Mouse (Mus musculus): Measurements from ENCODE around the gene Ndufs7. TPM values are rescaled to one million over a fixed set of nuclear protein-coding genes. Genes with fewer than 3 reads are reported as not detected.

The Ndufs7 gene
- total and polyA plus RNA-seq, 3 experiments, result 154 to 282 (median 222) TPM

GRCm38 (mm10) chr10:80279273-80279672, 30.4 kb downstream of the Ndufs7 start:
- Histone ChIP-seq H3K36me3 (replicated peaks in 1 of 2; ENCODE audit: control insufficient read depth in 1 of 2, insufficient read depth in 1 of 2, low read length in 1 of 2) (peaks cover 75 to 94% of the 10 kb centered on the region in 2 experiments), H3K9me3 (replicated peaks; ENCODE audit: low read length) (no peaks in the 10 kb centered on the region), H3K79me2 (replicated peaks; ENCODE audit: control insufficient read depth, extremely low read depth, insufficient read depth, poor library complexity, severe bottlenecking) (peaks cover 7% of the 10 kb centered on the region; the same call in 1 of the 2 replicates), H3K4me2 (ENCODE audit: insufficient read depth, low read depth, poor library complexity, severe bottlenecking) (no peak overlapping the region), H3K4me3 (replicated peaks in 1 of 3; ENCODE audit: low read depth in 2 of 3, low read length in 2 of 3, poor library complexity in 1 of 3) (no peak overlapping the region), H3K9ac (ENCODE audit: insufficient read depth, low read depth) (no peak overlapping the region), H3K4me1 (ENCODE audit: control insufficient read depth in 1 of 2, insufficient read depth in 2 of 2) (peaks cover 35 to 61% of the 10 kb centered on the region in 2 experiments), H3K27me3 (replicated peaks) (no peaks in the 10 kb centered on the region), H3K27ac (ENCODE audit: insufficient read depth, low read depth) (no peak overlapping the region)
- no peak for DNase-seq (ENCODE audit: extremely low read depth)
- in situ Hi-C loops (cut with MboI; ENCODE audit: low pct_ligation_motif_present, low pct_unique_long_range_greater_than_20kb, low sequenced_read_pairs) (no loop called here), dilution Hi-C loops (cut with MboI; ENCODE audit: extremely low pct_ligation_motif_present, extremely low pct_unique_long_range_greater_than_20kb, low sequenced_read_pairs) (no loop called here)
- no peak for TF ChIP-seq TCF12 (IDR thresholded peaks at IDR 0.05; ENCODE audit: low read depth, low read length)
- TF ChIP-seq E2F4 (IDR thresholded peaks at IDR 0.05; ENCODE audit: insufficient replicate concordance, low read depth, low read length), result no peak
- TF ChIP-seq CHD2 (IDR thresholded peaks at IDR 0.05; ENCODE audit: low read length), result no peak
- TF ChIP-seq MYC (IDR thresholded peaks at IDR 0.05; ENCODE audit: low read depth, low read length), result no peak
- TF ChIP-seq KAT2A (IDR thresholded peaks at IDR 0.05; ENCODE audit: insufficient replicate concordance, low read length), result no peak
- no peak for TF ChIP-seq USF2 (conservative IDR thresholded peaks at IDR 0.05; ENCODE audit: low read depth, low read length)
- no peak for TF ChIP-seq BHLHE40 (IDR thresholded peaks at IDR 0.05; ENCODE audit: low read depth, low read length)
- TF ChIP-seq UBTF (IDR thresholded peaks at IDR 0.05; ENCODE audit: low read depth, low read length), result no peak
- no peak for TF ChIP-seq SMC3 (IDR thresholded peaks at IDR 0.05; ENCODE audit: low read depth, low read length)
- no peak for TF ChIP-seq NELFE (IDR thresholded peaks at IDR 0.05; ENCODE audit: low read depth, low read length)
- no peak for TF ChIP-seq ZKSCAN1 (IDR thresholded peaks at IDR 0.05; ENCODE audit: borderline replicate concordance, low read depth, low read length)
- TF ChIP-seq RCOR1 (conservative IDR thresholded peaks at IDR 0.05; ENCODE audit: low read depth, low read length), result no peak

- Histone ChIP-seq H3K9me3 (replicated peaks; ENCODE audit: low read length) (no peaks in the 10 kb centered on the region), H3K79me2 (replicated peaks; ENCODE audit: control insufficient read depth, extremely low read depth, insufficient read depth, poor library complexity, severe bottlenecking) (no peaks in the 10 kb centered on the region), H3K27me3 (replicated peaks) (no peaks in the 10 kb centered on the region), H3K36me3 (replicated peaks in 1 of 2; ENCODE audit: control insufficient read depth in 1 of 2, insufficient read depth in 1 of 2, low read length in 1 of 2) (peaks cover 73 to 94% of the 10 kb centered on the region in 2 experiments), H3K4me2 (ENCODE audit: insufficient read depth, low read depth, poor library complexity, severe bottlenecking) (peak overlapping the region; percentile 25; the same call in 1 of the 2 replicates), H3K4me3 (replicated peaks in 1 of 3; ENCODE audit: low read depth in 2 of 3, low read length in 2 of 3, poor library complexity in 1 of 3) (no peak overlapping the region), H3K4me1 (ENCODE audit: control insufficient read depth in 1 of 2, insufficient read depth in 2 of 2) (peaks cover 53 to 78% of the 10 kb centered on the region in 2 experiments), H3K27ac (ENCODE audit: insufficient read depth, low read depth) (peak overlapping the region; percentile 91), H3K9ac (ENCODE audit: insufficient read depth, low read depth) (peak overlapping the region; percentile 14; the same call in 1 of the 2 replicates)
- no peak for TF ChIP-seq CHD1 (IDR thresholded peaks at IDR 0.05; ENCODE audit: low read depth, low read length)
- TF ChIP-seq RCOR1 (conservative IDR thresholded peaks at IDR 0.05; ENCODE audit: low read depth, low read length), result no peak
- 0 out of 2 replicates have a peak, but pooled peaks have one; percentile 35 for TF ChIP-seq MYC (IDR thresholded peaks at IDR 0.05; ENCODE audit: low read depth, low read length)
- no peak for TF ChIP-seq PAX5 (IDR thresholded peaks at IDR 0.05; ENCODE audit: low read length)
- no peak for TF ChIP-seq ZC3H11A (IDR thresholded peaks at IDR 0.05; ENCODE audit: low read depth, low read length)
- no peak for TF ChIP-seq TCF12 (IDR thresholded peaks at IDR 0.05; ENCODE audit: low read depth, low read length)
- in situ Hi-C loops (cut with MboI; ENCODE audit: low pct_ligation_motif_present, low pct_unique_long_range_greater_than_20kb, low sequenced_read_pairs), result no loop called here
- dilution Hi-C loops (cut with MboI; ENCODE audit: extremely low pct_ligation_motif_present, extremely low pct_unique_long_range_greater_than_20kb, low sequenced_read_pairs), result no loop called here
- no peak for DNase-seq (ENCODE audit: extremely low read depth)
These were observed 32.4 kb downstream of the Ndufs7 start for GRCm38 (mm10) chr10:80281304-80281703.
